ENCODE assay signal across 15 mouse cellular contexts in the genomic region with DNA sequence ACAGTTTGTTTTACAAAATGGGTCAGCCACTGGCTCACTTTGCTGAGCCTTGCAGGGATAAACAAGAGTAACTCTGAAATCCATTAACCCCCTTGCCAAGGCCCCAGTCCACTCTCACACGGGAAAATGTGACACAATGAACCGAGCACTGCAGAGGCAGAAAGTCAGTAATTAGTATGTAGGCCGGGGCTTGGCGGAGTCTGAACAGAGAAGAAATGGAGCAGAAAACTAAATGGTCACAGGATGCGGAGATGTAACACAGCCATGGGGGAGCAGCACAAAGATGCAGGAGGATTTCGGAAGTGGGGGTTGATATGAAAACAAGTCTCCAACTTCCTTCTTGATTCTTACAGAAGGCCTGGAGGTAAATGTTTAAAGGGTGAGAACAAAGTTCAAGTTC.
A peak's percentile ranks its signal among the peaks of the same experiment; 100 is the strongest.
DNase-seq lines count a peak whose midpoint lies in the region; TF ChIP-seq lines count a peak whose summit lies in the region.
"Had no signal": no experiment of that assay in that cellular context is flagged by ENCODE, and none has a peak within 500 bp of the region (broad histone marks: within the 10 kb centered on the region; RNA-seq: fewer than 3 reads in every experiment).

No protein-coding gene starts in this region.

- H3K4me3 ChIP-seq in layer of hippocampus, adult 2 months, result no peak overlapping the region
- H3K4me3 ChIP-seq: limb, embryonic 13.5 days had no signal

- DNase-seq in layer of hippocampus, adult 2 months (ENCODE audit: low spot score in 2 of 2), result peak in 1 of 2 experiments; percentile 34
- DNase-seq in layer of hippocampus, postnatal 14 days (ENCODE audit: low spot score in 2 of 2), result no peak
- peak; percentile 31 for DNase-seq in cerebellum, adult 9-11 months
- DNase-seq in kidney, adult 18-20 months, result peak; percentile 52
- peak; percentile 63 to 67 for DNase-seq in kidney, postnatal 36 days
- no peak for DNase-seq in left cerebral cortex, postnatal 14 days (ENCODE audit: low spot score in 2 of 2)
- DNase-seq in adrenal gland, postnatal 36 days, result no peak
- DNase-seq in lung, postnatal 4 days, result no peak
- DNase-seq: adrenal gland, adult 8-10 months; gastrocnemius, postnatal 36 days; layer of hippocampus, postnatal 36 days; liver, postnatal 0 days; right cerebral cortex, postnatal 14 days; thymus, adult 18-20 months had no signal

- H3K27ac ChIP-seq in layer of hippocampus, adult 2 months, result peak overlapping the region; percentile 1; the same call in 1 of the 2 replicates
- H3K27ac ChIP-seq: limb, embryonic 13.5 days had no signal

- intact Hi-C loops in left cerebral cortex, postnatal 14 days (cut with DNase I), result no loop called here

- TF ChIP-seq CTCF in layer of hippocampus, adult 2 months (conservative IDR thresholded peaks at IDR 0.05), result no peak

Comparison
In these comparisons a context has a peak if more than half of its experiments do, and no peak if none do; other contexts are left out.
1. DNase-seq: peak in cerebellum, adult 9-11 months (single experiment), kidney, adult 18-20 months (single experiment) and kidney, postnatal 36 days (2 of 2); none in layer of hippocampus, postnatal 14 days (0 of 2), left cerebral cortex, postnatal 14 days (0 of 2), adrenal gland, postnatal 36 days (0 of 2) and lung, postnatal 4 days (0 of 2).